Mouse (Mus musculus) liver, adult 10 weeks (tissue): ENCODE measurements around the gene Tbc1d16. TPM values are rescaled to one million over a fixed set of nuclear protein-coding genes. Genes with fewer than 3 reads are reported as not detected.

Source experiments
- polyA plus RNA-seq: library from polyadenylated mRNA; stranded (reverse); fragments of 350-450 nt; fragmentation: Illumina TruSeq; extraction: RNeasy Lipid Tissue Mini Kit (QIAGEN cat#74804); gene quantifications from one replicate; pipeline ENCODE4 v1.2.3, GENCODE M21; 2014; ENCODE audit warnings: low read depth, low replicate concordance

Tbc1d16 gene
- 1.9 TPM for polyA plus RNA-seq

GRCm38 (mm10) chr11:119228091-119228781 lies at the start of gene Tbc1d16, which contains the start of gene Ccdc40:
Tbc1d16 (minus strand) TSS chr11:119228499.
Ccdc40 (plus strand) TSS chr11:119228572.

GRCm38 (mm10) chr11:119267768-119268556 lies 39.7 kb upstream of the Tbc1d16 start, which contains the start of gene Gaa:
Gaa (plus strand) TSS chr11:119267887.

Other genes starting within 250 kb of the Tbc1d16 start
- gene Enpp7, start 240.3 kb downstream of the Tbc1d16 start, polyA plus RNA-seq: not detected
- 0.79 TPM for gene Cbx2, start 205.5 kb downstream of the Tbc1d16 start, polyA plus RNA-seq
- 0.61 TPM for gene Cbx8, start 187.5 kb downstream of the Tbc1d16 start, polyA plus RNA-seq
- 4.6 TPM for gene Cbx4, start 142.3 kb downstream of the Tbc1d16 start, polyA plus RNA-seq
- gene Ccdc40, start 73 bp upstream of the Tbc1d16 start, polyA plus RNA-seq: not detected
- 1.3 TPM for gene Gaa, start 39.4 kb upstream of the Tbc1d16 start, polyA plus RNA-seq
- gene Eif4a3, start 71.6 kb upstream of the Tbc1d16 start, polyA plus RNA-seq: 35.4 TPM
- gene Card14, start 79.3 kb upstream of the Tbc1d16 start, polyA plus RNA-seq: not detected
- 0.42 TPM for gene Sgsh, start 127.0 kb upstream of the Tbc1d16 start, polyA plus RNA-seq
- gene Slc26a11, start 127.1 kb upstream of the Tbc1d16 start, polyA plus RNA-seq: 1.8 TPM
- gene Rnf213, start 164.6 kb upstream of the Tbc1d16 start, polyA plus RNA-seq: 37.3 TPM